Mouse (Mus musculus): ENCODE results near the gene Tor2a.

Tor2a gene

GRCm38 (mm10) chr2:32761859-32762258 is 4.8 kb downstream of the Tor2a start:
- ATAC-seq (ENCODE audit: low TSS enrichment): peak; percentile 11; the same call in 1 of the 2 replicates

- ATAC-seq (ENCODE audit: low TSS enrichment): no peak
Measured at GRCm38 (mm10) chr2:32763353-32763752, 6.3 kb downstream of the Tor2a start.

DNA sequence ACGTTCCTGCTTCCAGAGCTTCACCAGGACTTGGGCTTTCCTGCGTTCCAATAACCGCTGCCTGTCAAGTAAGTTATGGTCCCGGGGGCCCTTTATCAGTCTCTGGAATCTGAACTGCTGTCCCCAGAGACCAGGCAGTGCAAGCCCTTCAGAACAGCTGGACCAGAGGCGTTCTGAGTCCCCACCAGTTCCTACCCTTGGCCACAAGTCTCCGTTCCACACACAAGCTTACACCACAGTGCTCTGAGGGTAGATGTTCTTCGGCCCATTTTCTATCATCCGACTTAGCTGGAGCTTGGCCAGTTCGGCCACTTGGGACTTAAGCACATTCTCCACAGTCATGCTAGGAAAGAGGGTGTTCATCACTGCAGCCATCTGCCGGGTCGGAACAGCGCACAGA is 10.2 kb downstream of the Tor2a start:
- ATAC-seq (ENCODE audit: low TSS enrichment): no peak

- no peak for ATAC-seq (ENCODE audit: low TSS enrichment)
Measured at GRCm38 (mm10) chr2:32768661-32769285, 11.7 kb downstream of the Tor2a start.

DNA sequence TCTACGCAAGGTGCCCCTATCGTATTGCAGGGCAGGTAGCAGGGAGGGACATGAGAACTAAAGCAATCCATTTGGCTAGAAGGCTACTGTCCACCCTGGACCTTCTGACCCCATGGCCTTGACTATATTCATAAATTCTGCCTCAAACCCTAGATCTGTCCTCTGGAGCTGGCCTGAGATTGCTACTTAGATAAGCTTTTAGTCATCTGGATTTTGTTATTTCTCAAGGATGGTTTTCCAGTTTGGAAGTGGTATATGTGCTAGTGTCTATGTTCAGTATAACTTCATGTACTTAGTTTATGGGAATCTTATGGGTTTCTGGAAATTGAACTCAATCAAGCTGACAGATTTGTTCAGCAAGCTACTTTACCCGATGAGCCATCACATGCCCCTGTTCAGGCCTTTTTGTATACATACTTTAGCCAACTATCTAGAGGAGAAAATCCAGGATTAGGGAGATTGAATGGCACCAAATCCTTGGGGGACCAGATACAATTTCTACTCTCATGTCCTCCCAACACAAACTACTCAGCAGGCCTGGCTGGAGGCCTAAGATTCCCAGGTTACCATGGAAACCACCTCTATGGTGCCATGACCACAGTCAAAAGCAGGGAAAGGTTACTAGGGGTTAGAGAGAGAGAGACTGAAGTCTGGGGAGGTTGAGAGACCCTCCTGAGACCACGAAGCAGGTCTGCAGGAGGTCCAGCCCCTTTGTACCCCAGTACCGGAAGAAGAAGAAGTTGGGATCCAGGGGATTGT is 12.5 kb downstream of the Tor2a start:
- no peak for ATAC-seq (ENCODE audit: low TSS enrichment)

DNA sequence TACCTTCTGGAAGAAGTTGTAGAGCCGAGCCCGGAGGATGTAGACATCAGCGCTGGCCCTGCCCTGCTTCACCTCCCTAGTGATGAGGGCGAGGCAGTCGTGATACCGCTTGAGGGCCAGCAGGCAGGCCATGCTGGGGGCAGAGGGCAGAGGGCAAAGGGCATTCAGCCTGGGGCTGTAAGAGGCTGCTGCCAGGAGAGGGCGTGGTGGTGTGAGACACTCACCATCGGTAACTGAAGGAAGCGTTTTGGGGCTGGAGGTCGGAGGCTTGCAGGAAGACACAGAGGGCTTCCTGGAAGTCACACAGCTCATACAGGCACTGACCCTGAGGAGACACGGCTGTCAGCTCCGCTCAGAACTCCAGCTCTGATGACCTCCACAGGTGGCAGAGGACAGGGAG is 14.9 kb downstream of the Tor2a start:
- no peak for ATAC-seq (ENCODE audit: low TSS enrichment)

DNA sequence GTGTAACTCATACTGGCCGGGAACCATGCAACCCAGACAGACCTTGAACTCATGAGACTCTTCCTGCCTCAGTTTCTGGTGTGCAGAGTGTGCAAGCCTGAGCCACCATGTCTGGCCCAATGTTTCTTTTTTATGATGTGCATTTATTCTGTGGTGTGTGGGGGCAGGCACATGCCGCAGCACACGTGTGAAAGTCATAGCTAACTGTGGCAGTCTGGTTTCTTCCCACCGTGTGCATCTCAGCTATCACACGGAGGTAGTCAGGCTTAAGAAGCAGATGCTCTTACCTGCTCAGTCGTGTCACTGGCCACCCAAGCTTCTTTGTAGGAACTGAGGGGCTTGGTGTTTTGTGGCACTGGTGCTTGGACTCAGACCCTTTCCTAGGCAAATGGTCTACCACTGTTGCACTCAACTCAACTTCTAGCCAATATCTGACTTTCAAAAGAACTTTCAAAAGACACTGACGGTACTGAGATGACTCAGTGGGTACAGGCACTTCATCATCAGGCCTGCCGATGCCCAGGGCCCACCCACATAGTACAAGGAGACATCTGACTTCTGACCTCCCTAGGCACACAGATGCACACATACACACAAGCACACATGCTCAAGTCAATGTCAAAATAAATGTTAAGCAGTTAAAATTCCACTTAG is 15.7 kb downstream of the Tor2a start:
- no peak for ATAC-seq (ENCODE audit: low TSS enrichment)

DNA sequence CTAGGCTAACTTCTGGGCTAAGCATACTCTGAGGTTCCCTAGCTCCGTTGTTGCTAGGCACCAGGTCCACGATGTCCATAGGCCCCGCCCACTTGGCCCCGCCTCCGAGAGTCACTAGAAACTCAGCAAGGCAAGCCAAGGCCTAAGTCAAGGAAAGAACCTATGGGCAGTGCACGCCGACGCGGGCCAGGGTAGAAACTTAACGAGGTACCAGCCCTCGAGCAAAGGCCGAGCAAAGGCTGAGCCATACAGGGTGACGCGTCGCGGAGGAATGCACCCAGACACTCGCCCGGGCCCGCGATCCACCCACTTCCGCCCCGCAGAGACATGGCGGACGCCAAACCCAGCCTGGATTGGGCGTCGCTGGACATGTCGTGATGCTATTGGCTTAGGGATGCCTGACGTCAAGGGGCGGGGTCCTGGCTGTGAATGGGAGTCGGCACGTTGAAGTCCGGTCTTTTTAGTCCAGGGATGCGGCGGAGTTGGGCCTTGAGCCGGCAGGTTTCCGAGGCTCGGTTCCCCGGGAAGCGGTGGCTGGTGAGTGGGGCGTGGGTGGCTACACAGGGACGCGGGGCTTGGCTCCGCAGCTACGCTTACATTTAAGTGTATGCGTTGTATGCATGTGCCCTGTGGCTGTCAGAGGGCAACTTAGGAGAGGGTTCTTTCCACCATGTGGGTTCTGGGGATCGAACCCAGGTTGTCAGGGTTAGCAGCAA is 18.5 kb downstream of the Tor2a start, which contains the start of the genes Ttc16 and Ptrh1:
Ttc16 (minus strand) TSS at position 275 of the 716 bp plus-strand sequence.
Ptrh1 (plus strand) TSS at position 428 of the 716 bp plus-strand sequence.
- peak; percentile 95 for ATAC-seq (ENCODE audit: low TSS enrichment)

- no peak for ATAC-seq (ENCODE audit: low TSS enrichment)
Measured at GRCm38 (mm10) chr2:32776192-32776591, 19.2 kb downstream of the Tor2a start.

DNA sequence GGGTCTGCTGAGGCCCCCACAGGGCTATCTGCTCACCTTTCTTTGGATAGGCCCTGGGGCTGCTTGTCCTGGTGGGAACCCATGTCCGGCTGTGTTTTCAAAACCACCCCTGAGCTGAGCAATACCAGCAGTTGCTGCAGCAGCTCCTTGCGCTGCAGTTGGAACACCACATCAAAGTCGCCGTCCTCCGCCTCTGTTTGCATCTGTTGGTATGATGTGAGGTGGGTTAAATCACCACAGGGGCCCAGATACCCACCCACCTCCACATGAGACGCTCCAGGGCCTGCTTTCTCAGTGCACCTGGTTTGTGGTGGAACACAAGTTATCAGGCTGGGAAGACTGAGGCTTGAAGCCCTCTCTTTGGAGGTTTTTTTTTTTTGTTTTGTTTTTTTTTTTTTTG is 21.0 kb downstream of the Tor2a start:
- ATAC-seq (ENCODE audit: low TSS enrichment): no peak

- ATAC-seq (ENCODE audit: low TSS enrichment): peak; percentile 28; the same call in 1 of the 2 replicates
Measured at GRCm38 (mm10) chr2:32779131-32779530, 22.1 kb downstream of the Tor2a start.

DNA sequence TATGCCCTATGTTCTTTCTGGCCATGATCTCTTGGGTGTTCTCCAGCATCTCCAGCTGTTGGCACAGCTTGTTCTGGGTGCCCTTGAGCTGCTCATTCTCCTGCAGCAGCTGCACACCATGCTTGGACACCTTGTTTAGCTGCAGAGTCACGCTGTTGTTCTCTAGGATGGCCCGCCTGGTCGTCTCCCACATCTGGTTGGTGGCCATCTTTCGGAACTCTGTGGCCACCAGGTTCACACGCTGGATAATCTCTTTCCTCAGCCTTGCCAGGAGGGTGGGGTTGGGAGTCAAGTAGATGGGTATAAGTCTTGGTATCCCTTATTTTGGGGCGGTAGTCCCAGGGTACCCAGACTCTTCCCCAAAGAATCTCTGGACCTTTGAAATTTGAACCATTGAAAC is 22.7 kb downstream of the Tor2a start:
- no peak for ATAC-seq (ENCODE audit: low TSS enrichment)

DNA sequence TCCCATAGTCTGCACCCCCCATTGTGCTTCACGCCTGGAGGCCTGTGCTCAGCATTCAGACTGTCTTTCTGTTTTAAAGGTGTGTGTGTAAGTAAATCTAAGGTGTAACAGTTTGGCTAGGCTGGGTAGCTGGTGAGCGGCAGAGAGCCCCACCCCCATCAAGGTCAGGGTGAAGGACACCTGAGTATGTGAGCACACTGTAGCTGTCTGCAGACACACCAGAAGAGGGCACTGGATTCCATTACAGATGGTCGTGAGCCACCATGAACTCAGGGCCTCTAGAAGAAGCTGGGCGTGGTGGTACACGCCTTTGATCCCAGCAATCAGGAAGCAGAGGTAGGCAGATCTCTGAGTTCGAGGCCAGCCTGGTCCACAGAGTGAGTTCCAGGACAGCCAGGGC is 24.7 kb downstream of the Tor2a start:
- no peak for ATAC-seq (ENCODE audit: low TSS enrichment)

DNA sequence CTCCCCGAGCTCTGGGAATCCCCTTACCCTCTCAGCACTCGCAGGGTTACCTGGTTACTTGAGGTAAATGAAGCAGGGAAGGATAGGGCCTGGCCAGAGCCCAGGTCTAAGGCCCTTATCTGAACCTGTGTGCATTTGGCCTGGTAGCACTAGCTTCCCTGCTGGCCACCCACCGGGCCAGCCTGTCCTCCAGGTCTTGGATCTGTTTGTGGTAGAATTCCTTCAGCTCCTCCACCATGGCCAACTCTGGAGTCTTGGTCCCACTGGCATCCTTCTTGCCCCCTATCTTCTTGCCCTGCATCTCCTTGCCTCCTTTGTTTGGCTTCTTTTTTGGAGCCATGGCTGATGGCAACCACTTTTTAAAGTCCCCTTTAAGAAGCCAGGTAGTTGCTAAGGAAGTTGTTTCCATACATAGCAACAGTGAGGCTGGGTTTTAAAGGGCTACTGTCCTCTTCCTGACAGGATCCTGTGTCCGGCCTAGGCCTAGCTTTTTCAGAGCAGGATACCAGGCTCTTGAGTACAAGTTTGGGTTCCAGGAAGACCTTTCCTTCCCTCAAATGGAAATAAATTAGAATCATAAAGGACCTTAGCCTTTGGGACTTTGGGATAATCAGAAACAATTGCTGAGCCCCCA is 27.1 kb downstream of the Tor2a start, which contains the start of gene Cfap157:
Cfap157 (minus strand) TSS at position 381 of the 634 bp plus-strand sequence.
- peak; percentile 50; the same call in 1 of the 2 replicates for ATAC-seq (ENCODE audit: low TSS enrichment)

DNA sequence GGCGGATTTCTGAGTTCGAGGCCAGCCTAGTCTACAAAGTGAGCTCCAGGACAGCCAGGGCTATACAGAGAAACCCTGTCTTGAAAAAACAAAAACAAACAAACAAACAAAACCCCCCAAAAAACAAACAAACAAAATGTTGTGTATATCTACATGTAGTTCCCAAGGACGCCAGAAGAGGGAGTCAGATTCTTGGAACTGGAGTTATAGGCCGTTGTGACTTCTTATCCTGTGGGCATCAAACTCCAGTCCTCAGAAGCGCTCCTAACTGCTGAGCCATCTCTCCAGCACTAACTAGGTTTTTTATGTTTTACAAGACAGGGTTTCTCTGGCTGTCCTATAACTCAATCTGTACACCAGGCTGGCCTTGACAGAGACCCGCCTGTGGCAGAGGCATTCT is 30.1 kb downstream of the Tor2a start:
- ATAC-seq (ENCODE audit: low TSS enrichment): no peak

DNA sequence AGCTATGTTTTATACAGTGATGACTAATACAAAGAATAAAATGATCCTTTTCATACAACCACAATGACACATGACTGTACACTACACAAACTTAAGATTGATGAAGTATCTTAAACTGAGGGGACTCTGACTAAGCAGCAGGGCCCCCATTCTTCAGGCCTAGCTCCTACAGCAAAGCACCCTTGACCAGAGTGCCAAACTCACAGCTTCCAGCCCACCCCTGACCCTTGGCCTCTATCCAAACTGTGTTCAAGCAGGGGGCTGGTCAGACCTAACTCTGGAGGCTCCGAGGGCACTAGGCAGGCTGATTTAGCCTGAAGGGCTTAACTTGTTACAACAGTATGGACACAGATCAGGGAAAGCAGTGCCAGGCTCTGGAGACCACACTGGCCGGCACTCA is 31.5 kb downstream of the Tor2a start:
- ATAC-seq (ENCODE audit: low TSS enrichment): no peak

DNA sequence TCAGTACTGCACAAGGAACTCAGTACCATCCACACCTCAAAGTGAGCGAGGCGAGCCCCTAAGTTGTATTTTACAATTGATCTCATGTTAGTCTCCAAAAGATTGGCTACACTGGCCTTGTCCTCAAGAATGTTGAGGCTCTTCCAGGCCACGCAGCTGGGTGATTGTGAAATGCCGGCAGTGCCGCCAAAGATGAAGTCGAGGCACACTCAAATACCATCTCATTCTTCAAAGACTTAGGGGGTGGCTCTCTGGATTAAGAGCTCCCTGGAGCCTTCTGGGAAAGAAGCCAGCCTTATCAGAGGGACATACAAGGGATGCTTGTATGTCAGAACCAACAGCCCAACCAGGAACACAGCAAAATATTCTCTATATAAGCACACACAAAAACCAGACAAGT is 34.3 kb downstream of the Tor2a start:
- ATAC-seq (ENCODE audit: low TSS enrichment): no peak

DNA sequence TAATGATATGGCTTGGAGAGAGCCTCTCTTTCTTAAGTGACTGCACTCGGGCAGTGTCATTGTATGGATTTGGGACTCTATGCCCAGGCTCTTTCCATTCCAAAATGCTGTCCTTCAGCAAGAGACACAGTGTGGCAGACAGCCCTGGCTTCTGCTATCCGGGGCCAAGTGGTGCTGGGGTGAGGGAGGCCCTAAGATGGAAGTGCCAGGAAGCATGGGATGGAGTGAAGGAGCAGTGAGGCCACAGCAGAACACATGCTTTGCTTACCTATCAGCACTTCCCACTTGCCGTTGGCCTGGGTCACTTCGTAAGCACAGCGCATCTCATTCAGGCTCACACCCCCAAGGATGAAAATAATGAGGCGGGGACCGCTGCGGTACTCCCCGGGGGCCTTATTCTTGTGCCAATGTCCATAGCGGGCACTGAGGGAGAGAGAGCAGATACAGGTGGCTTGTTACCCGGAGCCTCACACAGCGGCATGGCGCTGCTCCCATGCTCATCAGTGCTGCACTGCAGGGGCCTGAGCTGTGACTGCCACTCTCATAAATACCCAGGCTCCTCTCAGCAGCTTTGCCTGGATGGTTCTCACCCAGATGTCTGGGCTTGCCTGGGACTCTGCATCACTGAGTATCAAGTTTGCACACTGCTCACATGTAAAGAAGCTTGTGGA is 38.8 kb downstream of the Tor2a start:
- ATAC-seq (ENCODE audit: low TSS enrichment): no peak

- ATAC-seq (ENCODE audit: low TSS enrichment): peak; percentile 75
Measured at GRCm38 (mm10) chr2:32798251-32798962, 41.4 kb downstream of the Tor2a start.

- no peak for ATAC-seq (ENCODE audit: low TSS enrichment)
Measured at GRCm38 (mm10) chr2:32808816-32809566, 52.0 kb downstream of the Tor2a start.
